Mouse (Mus musculus) lung, embryonic 14.5 days (tissue): Measurements from ENCODE around the gene Nup210. TPM values are rescaled to one million over a fixed set of nuclear protein-coding genes. Genes with fewer than 3 reads are reported as not detected.

ENCODE experiments used
- ATAC-seq: fragments of 200-750 bp; cut with Nextera tagmentation; 2 replicates; pipeline ENCODE4 v1.8.0; 2017; ENCODE audit warnings: mild to moderate bottlenecking, moderate TSS enrichment, moderate library complexity; ENCODE audit not compliant: insufficient read depth
- DNase-seq: peaks from one replicate; pipeline ENCODE4 v3.0.0-alpha.2; 2015
- H3K27ac ChIP-seq: fragments of 300-500 bp; sonication (generic); 2 replicates; pipeline ENCODE4 v1.5.1; 2014; ENCODE audit warnings: low read depth, mild to moderate bottlenecking, moderate library complexity
- H3K27me3 ChIP-seq: fragments of 300-500 bp; sonication (generic); 2 replicates; pipeline ENCODE4 v1.6.1; 2014; ENCODE audit warnings: low read length, control low read depth; ENCODE audit not compliant: insufficient read depth
- H3K36me3 ChIP-seq: fragments of 300-500 bp; sonication (generic); 2 replicates; pipeline ENCODE4 v1.6.1; 2014; ENCODE audit warnings: control low read depth; ENCODE audit not compliant: insufficient read depth
- H3K4me1 ChIP-seq: fragments of 300-500 bp; sonication (generic); 2 replicates; pipeline ENCODE4 v1.6.1; 2014; ENCODE audit warnings: antibody characterized with exemption, control low read depth; ENCODE audit not compliant: insufficient read depth
- H3K4me2 ChIP-seq: fragments of 300-500 bp; sonication (generic); 2 replicates; pipeline ENCODE4 v1.6.1; 2014; ENCODE audit warnings: mild to moderate bottlenecking
- H3K4me3 ChIP-seq: fragments of 300-500 bp; sonication (generic); 2 replicates; pipeline ENCODE4 v1.5.1; 2014; ENCODE audit warnings: low read depth, low read length
- H3K9ac ChIP-seq: fragments of 300-500 bp; sonication (generic); 2 replicates; pipeline ENCODE4 v1.6.1; 2014
- H3K9me3 ChIP-seq: fragments of 300-500 bp; sonication (generic); 2 replicates; pipeline ENCODE4 v1.6.1; 2016; ENCODE audit warnings: low read depth, low read length, control low read depth
- CTCF ChIP-seq: IDR thresholded peaks from 2 replicates; pipeline ENCODE4 v1.5.1; 2016; ENCODE audit warnings: antibody characterized with exemption, low read depth
- WGBS: fragments of 180-500 bp; shearing (Covaris S2); extraction: QIAGEN DNeasy Blood & Tissue Kit; methylation state at CpG from one replicate; pipeline ENCODE4 v1.1.7; 2014; 5-methylcytosine and 5-hydroxymethylcytosine counted together
- polyA plus RNA-seq: library from polyadenylated mRNA; unstranded; fragments of >200 nt; fragmentation: Nextera tagmentation; extraction: Ambion mirVana; gene quantifications from 2 replicates; pipeline ENCODE4 v1.2.1, GENCODE M21; 2014

Gene Nup210
- polyA plus RNA-seq, 1 experiment from 2014 or later: 35.3 TPM

GRCm38 (mm10) chr6:91008284-91008830 lies 108.3 kb downstream of the Nup210 start:
- Histone ChIP-seq H3K4me3 (no peak overlapping the region), H3K9ac (no peak overlapping the region), H3K27ac (no peak overlapping the region), H3K9me3 (no peaks in the 10 kb centered on the region), H3K36me3 (no peaks in the 10 kb centered on the region), H3K4me1 (no peaks in the 10 kb centered on the region), H3K27me3 (no peaks in the 10 kb centered on the region), H3K4me2 (no peak overlapping the region)
- 77% methylated on average over 3 of the region's 3 CpGs for WGBS
- ATAC-seq (no peak), DNase-seq (no peak)
- no peak for TF ChIP-seq CTCF

GRCm38 (mm10) chr6:91007207-91007606 lies 109.4 kb downstream of the Nup210 start:
- ATAC-seq (no peak), DNase-seq (no peak)
- Histone ChIP-seq H3K4me1 (no peaks in the 10 kb centered on the region), H3K4me2 (no peak overlapping the region), H3K4me3 (no peak overlapping the region), H3K9ac (no peak overlapping the region), H3K9me3 (no peaks in the 10 kb centered on the region), H3K36me3 (no peaks in the 10 kb centered on the region), H3K27me3 (no peaks in the 10 kb centered on the region), H3K27ac (no peak overlapping the region)
- no peak for TF ChIP-seq CTCF
- WGBS: 58% methylated on average over 2 of the region's 2 CpGs

- no peak for ATAC-seq
- H3K4me1 ChIP-seq: no peaks in the 10 kb centered on the region
- no peak for DNase-seq
Observed at GRCm38 (mm10) chr6:91004157-91004556, 112.5 kb downstream of the Nup210 start.

GRCm38 (mm10) chr6:91003310-91003995 lies 113.2 kb downstream of the Nup210 start:
- no peaks in the 10 kb centered on the region for H3K9me3 ChIP-seq
- no peaks in the 10 kb centered on the region for H3K4me1 ChIP-seq
- ATAC-seq (no peak), DNase-seq (no peak)
- H3K9ac ChIP-seq: no peak overlapping the region
- 19% methylated on average over 3 of the region's 3 CpGs for WGBS
- no peaks in the 10 kb centered on the region for H3K27me3 ChIP-seq
- no peak overlapping the region for H3K27ac ChIP-seq
- no peak overlapping the region for H3K4me3 ChIP-seq
- H3K4me2 ChIP-seq: no peak overlapping the region
- H3K36me3 ChIP-seq: no peaks in the 10 kb centered on the region
- TF ChIP-seq CTCF: no peak

More at GRCm38 (mm10) chr6:91004157-91004556, 112.5 kb downstream of the Nup210 start:
- Histone ChIP-seq H3K9ac (no peak overlapping the region), H3K27ac (no peak overlapping the region), H3K9me3 (no peaks in the 10 kb centered on the region), H3K4me3 (no peak overlapping the region), H3K4me2 (no peak overlapping the region), H3K36me3 (no peaks in the 10 kb centered on the region), H3K27me3 (no peaks in the 10 kb centered on the region)
- WGBS: 87% methylated on average over 2 of the region's 2 CpGs
- no peak for TF ChIP-seq CTCF

- TF ChIP-seq CTCF: no peak
- Histone ChIP-seq H3K9me3 (no peaks in the 10 kb centered on the region), H3K9ac (no peak overlapping the region), H3K27ac (no peak overlapping the region), H3K4me1 (no peaks in the 10 kb centered on the region), H3K27me3 (no peaks in the 10 kb centered on the region), H3K4me3 (no peak overlapping the region), H3K4me2 (peak overlapping the region; percentile 27), H3K36me3 (no peaks in the 10 kb centered on the region)
- 37% methylated on average over 7 of the region's 7 CpGs for WGBS
- ATAC-seq: peak; percentile 85; the same call in 1 of the 2 replicates
- DNase-seq: peak; percentile 28
Observed at GRCm38 (mm10) chr6:91001566-91001965, 115.1 kb downstream of the Nup210 start.

GRCm38 (mm10) chr6:91000819-91001525 lies 115.7 kb downstream of the Nup210 start:
- ATAC-seq (peak; percentile 72; the same call in 1 of the 2 replicates), DNase-seq (peak; percentile 19)
- no peaks in the 10 kb centered on the region for H3K27me3 ChIP-seq
- H3K9me3 ChIP-seq: no peaks in the 10 kb centered on the region
- H3K4me1 ChIP-seq: no peaks in the 10 kb centered on the region
- H3K27ac ChIP-seq: no peak overlapping the region
- no peak overlapping the region for H3K4me3 ChIP-seq
- no peak for TF ChIP-seq CTCF
- WGBS: 16% methylated on average over 15 of the region's 15 CpGs
- H3K4me2 ChIP-seq: peak overlapping the region; percentile 27
- H3K36me3 ChIP-seq: no peaks in the 10 kb centered on the region
- no peak overlapping the region for H3K9ac ChIP-seq

GRCm38 (mm10) chr6:90999176-90999575 lies 117.5 kb downstream of the Nup210 start:
- H3K36me3 ChIP-seq: no peaks in the 10 kb centered on the region
- H3K27me3 ChIP-seq: no peaks in the 10 kb centered on the region
- no peak overlapping the region for H3K27ac ChIP-seq
- no peaks in the 10 kb centered on the region for H3K9me3 ChIP-seq
- no peak overlapping the region for H3K4me3 ChIP-seq
- H3K4me1 ChIP-seq: no peaks in the 10 kb centered on the region
- DNase-seq (no peak), ATAC-seq (no peak)
- no peak overlapping the region for H3K9ac ChIP-seq
- 66% methylated on average over 4 of the region's 4 CpGs for WGBS
- H3K4me2 ChIP-seq: no peak overlapping the region
- TF ChIP-seq CTCF: no peak
